Mouse (Mus musculus) C2C12 (cell line): ENCODE results near the gene Zfp507.

ENCODE experiments used
- CEBPB ChIP-seq: IDR thresholded peaks from one replicate; pipeline ENCODE4 v1.6.1; 2011; ENCODE audit warnings: low read depth, mild to moderate bottlenecking, control low read depth, moderate library complexity
- CTCF ChIP-seq: IDR thresholded peaks from one replicate; pipeline ENCODE4 v1.5.1; 2011; ENCODE audit not compliant: control insufficient read depth, insufficient read depth, insufficient read length
- MAX ChIP-seq: IDR thresholded peaks from one replicate; pipeline ENCODE4 v1.6.1; 2011; ENCODE audit warnings: mild to moderate bottlenecking, control low read depth
- MYOD1 ChIP-seq: IDR thresholded peaks from one replicate; pipeline ENCODE4 v1.6.1; 2011; ENCODE audit warnings: low read depth; ENCODE audit not compliant: control insufficient read depth, insufficient read length
- USF1 ChIP-seq: IDR thresholded peaks from one replicate; pipeline ENCODE4 v1.6.1; 2011; ENCODE audit warnings: low read depth, mild to moderate bottlenecking, control low read depth, moderate library complexity

DNA sequence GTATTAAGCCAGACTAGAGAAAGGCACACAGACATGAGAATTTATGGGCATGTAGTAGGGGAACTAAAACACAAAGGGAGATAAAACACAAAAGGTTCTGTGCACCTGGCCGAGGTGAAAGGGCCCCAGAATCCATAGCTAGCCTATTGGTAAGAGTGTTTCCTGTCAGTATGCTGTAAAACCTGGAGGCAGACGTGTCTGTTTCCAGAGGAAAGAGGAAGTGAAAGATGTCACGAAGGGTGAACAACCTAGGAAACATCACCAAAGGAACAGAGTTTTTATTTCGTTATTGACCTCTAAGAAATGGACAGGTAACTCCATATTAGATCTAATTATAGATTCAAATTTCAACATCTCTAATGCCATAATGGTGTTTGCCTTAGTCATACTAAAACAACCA lies 37.7 kb upstream of the Zfp507 start:
- TF ChIP-seq CTCF (no peak), MYOD1 (no peak), MAX (no peak), USF1 (no peak), CEBPB (no peak)
